Mouse (Mus musculus) hematopoietic stem cell, adult 5-6 weeks (primary cell): ENCODE results near the gene Fntb. TPM values are rescaled to one million over a fixed set of nuclear protein-coding genes. Genes with fewer than 3 reads are reported as not detected.

Experiments
- ATAC-seq, 2 experiments: fragments of 125-278 bp in 1 of 2; replicated peaks in 1 of 2; 2 replicates each; pipeline ENCODE4 v1.8.0; 2016 to 2017; ENCODE audit warnings: inconsistent platforms in 2 of 2, mild to moderate bottlenecking in 2 of 2, moderate number of reproducible peaks in 2 of 2, low read depth in 1 of 2, moderate TSS enrichment in 1 of 2; ENCODE audit not compliant: low FRiP score in 2 of 2, poor library complexity in 2 of 2, severe bottlenecking in 2 of 2, insufficient read depth in 1 of 2, low TSS enrichment in 1 of 2
- total RNA-seq: library from RNA; stranded (forward); fragments of 172-1452, 232-1000 nt; gene quantifications from 2 replicates; pipeline ENCODE4 v1.2.3, GENCODE M21; 2017

Gene Fntb
- total RNA-seq, 1 experiment from 2014 or later: 9.6 TPM

DNA sequence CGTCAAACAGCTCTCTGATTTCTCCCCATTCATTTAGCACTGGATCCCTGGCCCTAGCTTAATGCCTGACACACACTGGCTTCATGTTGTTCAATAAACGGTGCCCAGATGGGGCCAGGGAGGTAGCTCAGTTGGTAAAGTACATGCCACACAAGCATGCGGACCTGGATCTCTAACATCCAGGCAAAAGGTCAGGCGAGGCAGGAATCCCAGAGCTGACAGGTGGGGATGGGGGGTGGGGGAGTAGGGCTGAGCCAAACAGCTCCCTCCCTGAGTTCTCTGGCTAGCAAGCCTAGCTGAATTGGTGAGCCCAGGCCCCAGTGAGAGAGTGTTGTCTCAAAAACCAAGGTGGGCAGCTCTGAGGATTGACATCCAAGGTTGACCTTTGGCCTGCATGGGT, 51.8 kb downstream of the Fntb start:
- ATAC-seq: no peak

DNA sequence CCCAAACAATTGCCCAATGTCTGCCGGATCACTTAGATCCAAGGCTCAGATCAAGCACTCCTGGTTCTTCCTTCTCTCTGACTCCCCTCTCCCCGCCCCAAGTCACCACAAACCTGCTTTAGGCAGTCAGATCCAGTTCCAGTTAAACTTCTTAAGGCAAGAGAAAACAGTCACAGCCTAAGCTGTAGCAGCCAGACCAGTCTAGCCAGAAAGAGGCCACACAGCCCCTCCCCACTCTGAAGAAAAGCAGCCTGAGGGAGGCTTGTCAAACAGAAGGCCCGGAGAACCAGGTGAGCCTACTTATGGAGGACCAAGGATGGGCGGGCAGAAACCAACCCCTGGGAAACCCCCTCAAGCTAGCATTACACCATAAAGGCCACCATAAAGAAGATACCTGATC, 52.7 kb downstream of the Fntb start:
- ATAC-seq: no peak

DNA sequence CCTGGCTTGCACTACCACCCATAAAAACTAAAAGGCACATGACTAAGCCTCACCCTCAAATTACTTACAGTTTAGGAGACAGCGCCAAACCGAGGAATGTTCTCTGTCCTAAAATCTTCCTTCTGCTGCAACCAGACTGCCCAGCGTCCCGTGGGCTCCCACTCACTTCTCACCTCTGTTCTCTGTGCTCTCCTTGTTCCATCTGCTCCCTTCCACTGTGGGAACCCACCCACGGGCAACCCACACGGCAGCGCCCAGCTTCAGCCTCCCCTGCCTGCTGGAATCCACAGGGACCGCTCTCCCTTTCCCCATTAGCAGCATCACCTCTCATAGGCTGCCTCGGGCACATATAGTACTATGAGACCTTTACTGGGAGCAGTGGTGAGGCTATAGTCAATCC, 53.5 kb downstream of the Fntb start:
- ATAC-seq: no peak

DNA sequence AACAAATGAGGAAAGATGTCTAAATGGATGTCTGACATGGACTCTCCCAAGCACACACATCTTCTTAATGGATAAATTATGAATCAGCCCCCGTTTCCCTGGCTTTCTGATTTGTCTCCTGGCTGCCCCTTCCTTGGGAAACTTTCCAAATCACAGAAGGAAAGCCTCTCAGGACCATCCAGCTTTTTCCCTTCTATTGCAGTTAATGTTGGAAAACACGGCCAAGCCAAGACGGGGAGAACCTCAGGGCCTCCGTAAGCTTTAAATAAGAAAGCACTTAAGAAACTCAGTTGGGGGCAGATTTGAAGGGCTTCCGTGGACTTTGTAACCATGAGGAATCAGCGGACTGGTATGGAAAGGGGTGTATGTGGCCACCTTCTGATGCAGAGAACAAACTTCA, 54.4 kb downstream of the Fntb start:
- ATAC-seq: no peak

DNA sequence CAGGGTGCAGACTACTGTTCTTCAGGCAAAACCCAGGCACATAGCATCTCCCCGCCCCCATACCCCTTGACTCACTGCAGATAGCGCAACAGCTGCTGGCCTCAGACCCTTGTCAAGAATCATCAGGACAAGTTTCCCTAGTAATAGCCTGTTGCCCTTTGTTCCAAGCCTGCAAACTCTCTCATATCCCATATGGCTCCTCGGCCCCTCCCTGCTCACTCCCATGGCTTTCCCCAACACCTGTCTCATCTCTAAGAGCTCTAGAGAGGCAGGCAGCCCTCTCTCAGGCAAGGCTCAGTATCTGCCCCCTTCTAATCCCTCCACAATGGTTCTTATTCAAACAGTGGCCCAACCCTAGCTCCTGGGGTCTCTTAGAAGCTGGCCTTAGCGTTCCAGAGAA, 55.2 kb downstream of the Fntb start:
- ATAC-seq: no peak

DNA sequence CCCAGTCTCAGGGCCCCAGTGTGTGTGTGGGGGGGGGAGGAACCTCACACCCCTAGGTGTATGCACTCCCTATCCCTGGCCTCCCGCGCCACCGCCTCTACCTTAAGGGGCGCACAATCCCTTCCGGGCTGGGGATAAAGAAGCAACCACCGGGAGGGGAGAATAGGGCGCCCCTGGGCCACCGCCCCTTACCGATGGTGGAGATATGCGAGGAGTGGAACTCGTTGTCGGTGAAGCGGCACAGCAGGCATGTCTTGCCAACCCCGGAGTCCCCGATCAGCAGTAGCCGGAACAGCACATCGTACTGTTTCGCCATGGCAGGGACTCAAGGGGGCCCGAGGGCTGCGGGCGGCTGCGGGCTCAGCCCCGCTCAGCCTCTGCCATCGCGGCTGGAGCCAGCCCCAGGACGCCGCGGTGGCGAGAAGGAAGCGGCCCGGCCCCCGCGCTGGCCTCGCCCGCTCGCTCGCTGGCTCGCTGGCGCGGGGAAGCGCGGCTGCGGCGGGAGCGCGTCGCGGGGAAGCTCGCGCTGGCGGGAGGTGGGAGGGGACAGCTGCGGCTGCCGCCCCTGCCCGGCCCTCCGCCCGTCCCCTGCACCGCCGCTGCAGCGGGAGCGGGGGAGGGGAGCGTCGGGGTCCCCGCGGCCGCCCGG, 56.7 kb downstream of the Fntb start:
- peak; percentile 15 to 40; a peak in 2 of 4 replicates for ATAC-seq

DNA sequence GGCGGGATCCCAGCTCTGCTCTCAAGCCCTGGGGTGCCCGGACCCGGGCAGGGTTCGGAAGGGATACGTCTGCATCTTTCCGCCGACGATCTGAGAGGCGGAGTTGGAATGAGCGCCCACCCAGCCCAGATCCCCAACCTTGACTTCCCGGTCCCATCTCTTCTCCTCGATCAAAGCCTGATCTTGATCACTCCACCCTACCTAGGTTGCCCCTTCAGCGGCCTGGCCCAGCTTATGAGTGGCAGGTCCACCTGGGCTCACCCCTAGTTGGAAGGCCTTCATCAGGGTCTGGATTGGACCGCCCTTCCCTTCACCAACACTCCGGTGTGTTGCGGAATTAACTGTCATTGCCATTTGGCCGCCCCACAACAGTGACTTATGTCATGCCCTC, 57.3 kb downstream of the Fntb start, which contains the start of gene Rab15:
Rab15 (minus strand) TSS at position 258 of the 391 bp plus-strand sequence.
- no peak for ATAC-seq

DNA sequence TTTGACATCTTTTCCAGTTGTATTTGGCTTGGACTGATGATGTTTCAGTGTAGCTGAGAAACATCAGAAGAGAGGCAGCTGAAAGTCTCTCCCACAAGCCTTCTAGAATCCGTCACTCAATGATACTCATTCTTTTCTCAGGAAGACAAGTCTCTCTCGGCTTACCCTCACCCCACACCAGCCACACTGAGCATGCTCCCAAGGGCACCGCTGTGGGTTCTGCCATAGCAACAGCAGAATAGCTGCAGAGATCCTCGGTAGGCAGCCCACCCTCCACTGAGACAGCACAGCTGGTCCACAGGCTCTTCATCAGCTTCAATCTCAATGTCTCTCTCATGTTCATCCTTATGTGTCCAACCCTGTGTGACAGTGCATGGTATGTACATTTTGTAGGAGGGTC, 59.9 kb downstream of the Fntb start:
- no peak for ATAC-seq

DNA sequence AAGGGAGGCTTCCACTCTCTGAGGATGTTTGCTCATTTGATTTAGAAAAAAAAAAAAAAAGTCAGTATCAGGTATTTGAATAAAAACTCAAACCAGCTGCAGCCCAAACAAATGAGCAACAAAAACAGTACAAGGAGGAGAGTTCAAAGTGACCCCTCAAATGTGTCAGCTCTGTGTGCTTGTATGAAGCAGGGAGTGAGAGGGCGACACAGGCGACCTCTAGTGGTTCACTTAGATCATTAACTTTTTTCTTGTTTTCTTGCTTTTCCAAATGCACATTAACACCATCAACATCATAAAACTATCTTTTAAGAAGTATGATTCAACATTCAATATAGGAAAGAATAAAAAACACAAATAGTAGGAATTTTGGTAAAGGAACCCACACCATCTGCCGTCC, 67.3 kb downstream of the Fntb start:
- no peak for ATAC-seq

DNA sequence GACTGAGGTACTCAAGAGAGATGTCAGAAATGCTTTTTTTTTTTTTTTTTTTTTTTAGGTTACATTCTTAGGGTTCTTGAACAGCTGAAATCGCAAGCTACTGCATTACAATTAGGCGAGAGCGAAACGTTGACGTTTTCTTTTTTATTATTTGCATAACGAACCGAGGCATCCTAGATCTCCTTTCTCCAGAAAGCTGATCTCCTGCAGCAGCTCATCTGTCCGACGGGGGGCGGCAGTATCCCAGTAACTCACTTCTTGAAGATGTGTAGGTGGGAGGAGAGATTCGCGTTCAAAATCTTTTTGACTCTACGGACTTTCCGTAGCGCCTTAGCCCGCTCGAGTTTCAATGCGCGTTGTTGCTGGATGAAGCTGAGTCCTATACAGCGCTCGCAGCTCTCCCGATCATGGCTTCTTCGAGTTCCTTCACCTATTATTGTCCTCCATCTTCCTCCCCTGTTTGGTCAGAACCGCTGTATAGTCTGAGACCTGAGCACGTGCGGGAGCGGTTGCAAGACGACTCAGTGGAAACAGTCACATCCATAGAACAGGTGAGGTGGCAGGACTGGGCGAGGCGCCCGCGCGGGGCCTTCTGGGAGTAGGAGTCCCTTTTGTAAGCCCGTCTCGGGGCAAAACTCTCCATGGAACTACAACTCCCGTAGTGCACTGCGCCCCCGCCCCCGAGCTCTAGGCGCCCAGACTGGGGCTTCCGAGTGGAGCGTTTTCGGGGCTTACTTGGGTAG, 71.9 kb downstream of the Fntb start:
- ATAC-seq: peak; percentile 97 to 98

DNA sequence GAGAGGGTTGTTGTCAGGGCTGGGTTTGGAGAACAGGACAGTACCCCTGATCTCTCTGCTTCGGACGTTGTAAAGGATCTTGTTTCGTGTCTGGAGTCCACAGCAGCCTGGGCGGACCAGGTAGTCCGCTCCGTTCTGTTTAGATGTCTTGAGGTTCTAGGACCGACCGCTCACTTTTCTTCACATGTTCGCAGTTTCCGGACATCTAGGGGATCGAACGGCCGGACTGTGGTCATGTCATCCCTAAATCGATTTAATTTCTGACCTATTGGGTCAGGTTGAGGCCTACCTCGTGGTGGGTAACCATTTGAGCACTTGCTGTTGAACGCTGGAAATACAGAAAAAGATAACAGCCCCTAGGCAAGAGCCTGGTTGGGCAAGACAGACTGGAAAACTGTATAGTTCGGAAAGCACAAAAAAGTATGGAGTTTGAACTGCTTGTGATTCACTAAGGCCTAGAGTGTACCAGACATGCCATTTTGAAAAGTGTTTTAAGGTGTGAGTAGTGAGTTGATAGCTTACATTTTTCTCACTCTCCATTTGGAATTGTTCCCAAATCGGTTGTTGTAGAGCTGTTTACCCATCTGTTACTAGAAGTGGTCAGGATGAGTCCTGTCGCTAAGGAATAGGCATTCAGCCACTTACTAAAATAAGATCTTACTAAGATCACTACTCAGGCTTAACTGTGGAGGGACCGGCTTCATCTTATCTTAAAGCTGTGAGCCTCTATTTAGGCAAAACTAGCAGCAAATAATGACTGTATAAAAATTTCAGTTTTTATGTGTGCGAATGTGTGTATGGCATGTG, 72.7 kb downstream of the Fntb start:
- peak in 1 of 2 experiments; percentile 18; a peak in 1 of 4 replicates for ATAC-seq

DNA sequence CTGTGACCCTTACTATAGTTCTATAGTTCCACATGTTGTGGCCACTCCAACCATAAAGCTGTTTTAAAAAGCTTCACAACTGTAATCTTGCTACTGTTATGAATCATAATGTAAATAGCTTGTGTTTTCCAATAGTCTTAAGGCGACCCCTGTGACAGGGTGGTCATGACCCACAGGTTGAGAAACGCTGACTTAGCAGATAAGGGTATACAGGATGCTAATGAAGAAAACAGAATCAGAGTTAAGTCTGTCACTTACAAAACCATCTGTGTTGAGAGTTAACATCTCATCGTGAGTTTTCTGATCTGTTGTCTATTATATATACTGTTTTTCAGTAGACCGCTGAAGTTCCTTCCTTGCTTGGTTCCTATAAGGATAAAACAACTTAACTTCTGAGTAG, 73.9 kb downstream of the Fntb start:
- ATAC-seq: no peak

DNA sequence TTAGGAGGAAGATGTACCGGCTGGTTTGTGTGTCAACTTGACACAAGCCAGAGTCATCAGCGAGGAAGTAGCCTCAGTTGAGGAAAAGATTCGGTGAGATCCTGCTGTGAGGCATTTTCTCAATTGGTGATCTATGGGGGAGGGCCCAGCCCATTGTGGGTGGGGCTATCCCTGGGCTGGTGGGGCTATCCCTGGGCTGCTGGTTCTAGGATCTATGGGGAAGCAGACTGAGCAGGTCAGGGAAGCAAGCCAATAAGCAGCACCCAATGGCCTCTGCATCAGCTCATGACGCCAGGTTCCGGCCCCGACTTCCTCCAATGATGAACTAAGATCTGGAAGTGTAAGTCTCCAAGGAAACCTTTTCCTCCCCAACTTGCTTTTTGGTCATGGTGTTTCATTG, 74.7 kb downstream of the Fntb start:
- ATAC-seq: no peak

DNA sequence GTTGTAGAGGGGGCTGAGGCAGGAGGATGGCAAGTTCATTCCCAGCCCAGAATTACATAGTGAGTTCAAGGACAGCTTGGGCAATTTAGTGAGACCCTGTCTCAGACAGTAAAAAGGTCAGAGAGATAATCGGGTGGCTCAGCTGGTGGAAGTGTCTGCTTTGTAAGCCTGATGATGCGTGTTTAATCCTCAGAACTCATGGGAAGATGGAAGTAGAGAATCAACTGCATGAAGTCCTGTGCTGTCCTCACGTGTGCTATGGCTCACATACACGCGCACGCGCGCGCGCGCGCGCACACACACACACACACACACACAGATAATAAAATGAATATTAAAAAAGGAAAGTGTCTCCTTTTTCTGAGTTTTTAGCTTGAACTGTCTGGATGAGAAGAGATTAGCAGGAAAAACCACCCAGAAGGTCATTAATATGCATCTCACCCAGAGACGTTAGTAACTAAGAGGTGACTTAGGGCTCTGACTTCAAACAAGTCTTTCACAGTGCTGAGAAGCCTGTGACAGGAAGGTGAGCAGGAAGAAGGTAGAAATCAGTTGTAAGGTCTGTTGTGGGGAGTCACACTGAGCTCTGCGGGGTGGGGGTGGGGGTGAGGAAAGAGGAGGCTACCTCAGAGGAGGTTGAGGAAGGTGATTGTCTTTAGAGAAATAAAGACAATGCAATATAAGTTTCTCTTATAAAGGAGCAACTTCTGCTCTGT, 79.1 kb downstream of the Fntb start:
- ATAC-seq: no peak

DNA sequence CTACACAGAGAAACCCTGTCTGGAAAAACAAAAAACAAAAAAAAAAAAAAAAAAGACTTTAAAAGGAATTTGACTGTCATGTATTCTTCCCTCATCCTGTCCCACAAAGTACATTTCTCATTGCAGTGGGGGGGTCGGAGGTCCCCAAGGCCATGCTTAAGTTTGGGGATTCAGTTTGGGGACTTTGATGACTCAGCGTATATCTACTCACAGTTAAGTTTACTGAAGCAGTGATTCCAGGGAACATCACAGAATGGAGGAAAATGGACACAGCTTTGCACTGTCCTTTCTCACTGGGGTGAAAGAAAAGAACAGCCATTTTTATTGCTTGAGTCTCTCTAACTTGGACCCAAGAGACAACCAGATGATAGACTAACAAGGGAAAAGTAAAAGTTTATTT, 87.0 kb downstream of the Fntb start:
- no peak for ATAC-seq

DNA sequence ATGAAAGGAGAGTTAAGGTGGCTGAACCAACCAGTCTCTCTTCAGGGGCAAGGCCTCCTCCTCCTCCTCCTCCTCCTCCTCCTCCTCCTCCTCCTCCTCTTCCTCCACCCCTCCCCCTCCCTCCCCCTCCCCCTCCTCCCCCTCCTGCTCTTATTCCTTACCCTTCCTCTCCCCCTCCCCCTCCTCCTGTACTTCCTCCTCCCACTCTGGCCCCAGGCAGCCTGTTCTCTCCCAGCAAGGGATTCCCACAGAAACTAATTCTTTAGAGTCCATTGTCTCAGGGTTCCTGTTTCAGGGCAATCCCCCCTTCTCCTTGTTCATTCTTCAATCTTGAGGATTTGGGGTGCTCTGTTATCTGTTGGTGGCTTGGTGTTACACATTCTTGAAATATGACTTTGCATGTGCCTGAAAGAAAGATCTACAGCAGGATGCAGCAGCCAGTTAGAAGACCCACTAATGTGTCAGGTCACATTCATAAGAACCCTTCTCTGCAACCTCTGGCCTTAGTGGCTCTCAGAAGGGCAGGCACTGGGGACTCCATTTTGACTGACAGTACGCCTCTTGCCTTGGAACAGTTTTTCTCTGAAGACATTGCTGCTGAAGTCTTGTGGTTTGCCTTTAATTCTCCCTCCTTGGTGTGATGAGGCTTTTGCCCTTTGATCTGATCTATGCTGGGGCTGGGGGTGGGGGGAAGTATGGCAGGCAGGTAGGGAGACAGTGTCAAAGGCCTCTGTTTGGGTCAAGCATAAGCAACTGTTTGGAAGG, 88.2 kb downstream of the Fntb start:
- ATAC-seq: no peak

DNA sequence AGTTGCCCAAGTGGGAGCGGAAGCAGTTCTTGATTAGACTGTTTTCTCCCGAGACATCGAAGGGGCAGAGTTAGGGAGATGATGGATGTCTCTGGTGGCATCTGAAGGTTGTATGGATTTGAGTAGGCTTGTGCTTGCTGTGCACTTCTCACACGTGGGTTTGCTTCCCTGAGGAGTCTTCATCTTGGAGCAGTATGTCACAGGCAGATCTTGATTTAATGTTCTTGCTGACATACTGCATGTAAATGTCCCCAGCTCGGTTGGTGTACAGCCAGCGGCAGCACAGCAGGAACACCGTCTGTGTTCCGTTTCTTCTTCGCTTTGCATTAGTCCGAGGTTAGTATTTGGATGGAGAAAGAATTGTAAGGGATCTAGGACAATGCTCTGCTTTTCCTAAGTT, 91.7 kb downstream of the Fntb start:
- no peak for ATAC-seq
